Comparison of ENCODE assay signal across 22 mouse cellular contexts in the genomic region with DNA sequence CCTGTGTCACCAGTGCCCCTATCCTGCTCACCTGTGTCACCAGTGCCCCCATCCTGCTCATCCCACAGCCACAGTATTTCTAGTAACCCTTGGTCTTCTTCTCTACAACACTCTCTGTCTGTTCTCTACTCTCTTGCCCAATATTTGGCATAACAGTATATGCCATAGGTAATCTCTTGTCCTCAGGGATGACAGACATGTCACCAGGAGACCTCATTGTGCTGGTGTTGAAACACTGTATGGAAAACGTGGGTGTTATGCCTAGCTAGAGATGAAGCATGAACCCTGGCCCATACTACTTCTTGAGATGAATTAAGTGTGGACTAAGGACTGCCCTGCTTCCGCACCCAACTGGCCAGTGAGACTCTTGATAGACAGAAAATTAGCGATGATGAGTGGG.
DNase-seq lines count a peak whose midpoint lies in the region; ATAC-seq lines count a peak whose summit lies in the region.
"Had no signal": no experiment of that assay in that cellular context is flagged by ENCODE, and none has a peak within 500 bp of the region (broad histone marks: within the 10 kb centered on the region; RNA-seq: fewer than 3 reads in every experiment).

No protein-coding gene starts in this region.

- ATAC-seq in heart, embryonic 11.5 days (replicated peaks; ENCODE audit: insufficient number of reproducible peaks, low FRiP score, low TSS enrichment) = no peak
- ATAC-seq in midbrain, embryonic 11.5 days (ENCODE audit: low FRiP score) = no peak
- ATAC-seq in midbrain, embryonic 14.5 days (ENCODE audit: low FRiP score, low TSS enrichment) = no peak
- ATAC-seq: activated CD4-positive, CD25-positive, alpha-beta regulatory T cell, adult 4 months; CD4-positive, CD25-positive, alpha-beta regulatory T cell, adult 4 months; Patski had no signal

- no peaks in the 10 kb centered on the region for H3K36me3 ChIP-seq in heart, embryonic 11.5 days (ENCODE audit: control insufficient read depth, insufficient read depth, low read length)
- no peaks in the 10 kb centered on the region for H3K36me3 ChIP-seq in midbrain, embryonic 11.5 days (ENCODE audit: control insufficient read depth, insufficient read depth, low read length)
- H3K36me3 ChIP-seq in midbrain, embryonic 14.5 days (ENCODE audit: control insufficient read depth, insufficient read depth, low read length) = no peaks in the 10 kb centered on the region
- H3K36me3 ChIP-seq: G1E had no signal

- no peaks in the 10 kb centered on the region for H3K4me1 ChIP-seq in heart, embryonic 11.5 days (ENCODE audit: control insufficient read depth, insufficient read depth, low read length)
- H3K4me1 ChIP-seq in midbrain, embryonic 11.5 days (ENCODE audit: control insufficient read depth, insufficient read depth, low read length) = no peaks in the 10 kb centered on the region
- no peaks in the 10 kb centered on the region for H3K4me1 ChIP-seq in midbrain, embryonic 14.5 days (ENCODE audit: control insufficient read depth, insufficient read depth, low read length)

- H3K27ac ChIP-seq in heart, embryonic 11.5 days (ENCODE audit: low read depth, low read length) = no peak overlapping the region
- H3K27ac ChIP-seq in midbrain, embryonic 11.5 days (ENCODE audit: low read depth, low read length) = no peak overlapping the region
- H3K27ac ChIP-seq in midbrain, embryonic 14.5 days (replicated peaks; ENCODE audit: low read depth, low read length) = no peak overlapping the region

- no peaks in the 10 kb centered on the region for H3K9me3 ChIP-seq in heart, embryonic 11.5 days (replicated peaks; ENCODE audit: control insufficient read depth, low read length)
- no peaks in the 10 kb centered on the region for H3K9me3 ChIP-seq in midbrain, embryonic 11.5 days (ENCODE audit: control insufficient read depth, low read length)
- H3K9me3 ChIP-seq in midbrain, embryonic 14.5 days (ENCODE audit: control insufficient read depth, low read length) = no peaks in the 10 kb centered on the region
- H3K9me3 ChIP-seq: G1E had no signal

- H3K4me2 ChIP-seq in heart, embryonic 11.5 days = no peak overlapping the region
- no peak overlapping the region for H3K4me2 ChIP-seq in midbrain, embryonic 11.5 days
- no peak overlapping the region for H3K4me2 ChIP-seq in midbrain, embryonic 14.5 days (ENCODE audit: low read length)

- peak; percentile 44 for DNase-seq in heart, adult 11 months
- DNase-seq in midbrain, embryonic 11.5 days (ENCODE audit: low spot score, missing footprints) = peak; percentile 54
- DNase-seq in midbrain, embryonic 14.5 days = no peak
- peak; percentile 96 for DNase-seq in fat pad, adult 2 months (ENCODE audit: extremely low read depth, low read depth, low spot score)
- peak; percentile 93 for DNase-seq in gonadal fat pad, adult 2 months (ENCODE audit: low read depth)
- DNase-seq in kidney, adult 9 months = no peak
- no peak for DNase-seq in layer of hippocampus, adult 9-10 months (ENCODE audit: low spot score)
- DNase-seq: adrenal gland, adult 2 months; adrenal gland, adult 8-10 months; adrenal gland, postnatal 10 days; adrenal gland, postnatal 14 days; adrenal gland, postnatal 25 days; adrenal gland, postnatal 36 days; B cell, adult 2 months; cerebellum, adult 11 months; cerebellum, adult 11-12 months had no signal

- no peak overlapping the region for H3K9ac ChIP-seq in heart, embryonic 11.5 days (ENCODE audit: low read depth, low read length)
- H3K9ac ChIP-seq in midbrain, embryonic 11.5 days (ENCODE audit: low read length) = no peak overlapping the region
- no peak overlapping the region for H3K9ac ChIP-seq in midbrain, embryonic 14.5 days (replicated peaks; ENCODE audit: low read length)

- WGBS in heart, embryonic 11.5 days (ENCODE audit: insufficient replicate concordance) = 80% methylated on average over 3 of the region's 3 CpGs
- WGBS in midbrain, embryonic 11.5 days = 91% methylated on average over 3 of the region's 3 CpGs
- 80% methylated on average over 3 of the region's 3 CpGs for WGBS in midbrain, embryonic 14.5 days

- H3K4me3 ChIP-seq in heart, embryonic 11.5 days (ENCODE audit: low read depth, low read length) = no peak overlapping the region
- no peak overlapping the region for H3K4me3 ChIP-seq in midbrain, embryonic 11.5 days (ENCODE audit: low read depth, low read length)
- H3K4me3 ChIP-seq in midbrain, embryonic 14.5 days (replicated peaks; ENCODE audit: low read depth, low read length) = no peak overlapping the region

- H3K27me3 ChIP-seq in heart, embryonic 11.5 days (ENCODE audit: control insufficient read depth, insufficient read depth, low read length) = no peaks in the 10 kb centered on the region
- H3K27me3 ChIP-seq in midbrain, embryonic 11.5 days (ENCODE audit: control insufficient read depth, insufficient read depth, low read length) = no peaks in the 10 kb centered on the region
- H3K27me3 ChIP-seq in midbrain, embryonic 14.5 days (ENCODE audit: control insufficient read depth, insufficient read depth, low read length) = no peaks in the 10 kb centered on the region
- H3K27me3 ChIP-seq: CH12.LX had no signal

Comparison
In these comparisons a context has a peak if more than half of its experiments do, and no peak if none do; other contexts are left out.
1. DNase-seq: peak in heart, adult 11 months (single experiment), midbrain, embryonic 11.5 days (single experiment), fat pad, adult 2 months (single experiment) and gonadal fat pad, adult 2 months (single experiment); none in midbrain, embryonic 14.5 days (single experiment), kidney, adult 9 months (single experiment) and layer of hippocampus, adult 9-10 months (single experiment).